Mouse (Mus musculus): ENCODE measurements around the gene Gm28961. TPM values are rescaled to one million over a fixed set of nuclear protein-coding genes. Genes with fewer than 3 reads are reported as not detected.
"Not testable (repeated sequence)": the region's sequence is repeated elsewhere in the genome, so short reads cannot be mapped to it uniquely, and the experiment has no call there.

The Gm28961 gene
- not detected for total RNA-seq (2021)
- not detected in 2 replicates for polyA plus RNA-seq (2012; rRNA removed)
- long read RNA-seq, result 0 reads

GRCm38 (mm10) chrY:57705397-57705796 is at the start of gene Gm28961:
Gm28961 (plus strand) TSS chrY:57705697.
- H3K27me3 ChIP-seq (ENCODE audit: control insufficient read depth, insufficient read depth, low read length); H3K27ac ChIP-seq; H3K4me1 ChIP-seq (ENCODE audit: control insufficient read depth, insufficient read depth, low read length); H3K79me2 ChIP-seq (replicated peaks; ENCODE audit: control insufficient read depth, insufficient read depth, low read length); intact Hi-C loops (cut with DNase I); DNase-seq; H3K4me3 ChIP-seq; H3K9ac ChIP-seq (ENCODE audit: low read depth, low read length); H3K36me3 ChIP-seq (ENCODE audit: control insufficient read depth, insufficient read depth, low read length): not testable (repeated sequence)
- no CpG with 5 or more reads among the region's 6 CpGs for WGBS

Other genes with a start within 250 kb of the Gm28961 start
- gene Gm21943, start 172.0 kb upstream of the Gm28961 start, total RNA-seq (2021), result not detected
- gene Gm21943, start 172.0 kb upstream of the Gm28961 start, polyA plus RNA-seq (2012; rRNA removed), result not detected in 2 replicates

Data from heart, adult 2 months (tissue).